Mouse (Mus musculus) 3134 (cell line): ENCODE results near the gene Crispld2.

Experiments
- DNase-seq: peaks from one replicate; pipeline ENCODE4 v3.0.0-alpha.2; 2011; ENCODE audit warnings: low spot score; ENCODE audit not compliant: insufficient read length; ENCODE audit errors: extremely low read depth

Crispld2 gene

GRCm38 (mm10) chr8:120032549-120033208 is 40.4 kb downstream of the Crispld2 start:
- no peak for DNase-seq

GRCm38 (mm10) chr8:120034471-120034870 is 42.2 kb downstream of the Crispld2 start:
- DNase-seq = no peak

GRCm38 (mm10) chr8:120036111-120036510 is 43.9 kb downstream of the Crispld2 start:
- peak; percentile 51 for DNase-seq

GRCm38 (mm10) chr8:120036578-120036977 is 44.3 kb downstream of the Crispld2 start:
- DNase-seq = no peak

GRCm38 (mm10) chr8:120037199-120037598 is 45.0 kb downstream of the Crispld2 start:
- no peak for DNase-seq

GRCm38 (mm10) chr8:120037611-120038010 is 45.4 kb downstream of the Crispld2 start:
- no peak for DNase-seq

- DNase-seq = no peak
These were observed 46.5 kb downstream of the Crispld2 start for GRCm38 (mm10) chr8:120038741-120039140.

- no peak for DNase-seq
These were observed 47.2 kb downstream of the Crispld2 start for GRCm38 (mm10) chr8:120039313-120039919.

GRCm38 (mm10) chr8:120040861-120041260 is 48.6 kb downstream of the Crispld2 start:
- peak; percentile 34 for DNase-seq

- DNase-seq = no peak
These were observed 50.5 kb downstream of the Crispld2 start for GRCm38 (mm10) chr8:120042542-120043312.

- DNase-seq = no peak
These were observed 52.7 kb downstream of the Crispld2 start for GRCm38 (mm10) chr8:120044907-120045306.

GRCm38 (mm10) chr8:120045471-120045870 is 53.2 kb downstream of the Crispld2 start:
- DNase-seq = no peak

GRCm38 (mm10) chr8:120046258-120047020 is 54.2 kb downstream of the Crispld2 start:
- DNase-seq = peak; percentile 79

- no peak for DNase-seq
These were observed 57.7 kb downstream of the Crispld2 start for GRCm38 (mm10) chr8:120049949-120050348.

- no peak for DNase-seq
These were observed 58.1 kb downstream of the Crispld2 start for GRCm38 (mm10) chr8:120050376-120050775.

- peak; percentile 75 for DNase-seq
These were observed 58.8 kb downstream of the Crispld2 start for GRCm38 (mm10) chr8:120051006-120051405.

GRCm38 (mm10) chr8:120051908-120052307 is 59.7 kb downstream of the Crispld2 start:
- no peak for DNase-seq

- no peak for DNase-seq
These were observed 60.1 kb downstream of the Crispld2 start for GRCm38 (mm10) chr8:120052318-120052717.

- no peak for DNase-seq
These were observed 62.6 kb downstream of the Crispld2 start for GRCm38 (mm10) chr8:120054833-120055232.

GRCm38 (mm10) chr8:120057078-120057477 is 64.8 kb downstream of the Crispld2 start:
- no peak for DNase-seq

GRCm38 (mm10) chr8:120062742-120063141 is 70.5 kb downstream of the Crispld2 start:
- no peak for DNase-seq
